Mouse (Mus musculus) forebrain, embryonic 11.5 days (tissue): ENCODE results near the gene Ksr2. TPM values are rescaled to one million over a fixed set of nuclear protein-coding genes. Genes with fewer than 3 reads are reported as not detected.

Source experiments
- ATAC-seq: fragments of 200-750 bp; cut with Nextera tagmentation; replicated peaks from 2 replicates; pipeline ENCODE4 v1.8.0; 2017; ENCODE audit warnings: moderate TSS enrichment; ENCODE audit not compliant: low FRiP score
- DNase-seq: peaks from one replicate; pipeline ENCODE4 v3.0.0-alpha.2; 2017; ENCODE audit warnings: low spot score
- H3K27ac ChIP-seq: fragments of 300-500 bp; sonication (generic); 2 replicates; pipeline ENCODE4 v1.5.1; 2014; ENCODE audit warnings: low read depth, low read length
- H3K27me3 ChIP-seq: fragments of 300-500 bp; sonication (generic); 2 replicates; pipeline ENCODE4 v1.6.1; 2014; ENCODE audit warnings: mild to moderate bottlenecking, low read length, mixed read lengths; ENCODE audit not compliant: control insufficient read depth, insufficient read depth
- H3K36me3 ChIP-seq: fragments of 300-500 bp; sonication (generic); 2 replicates; pipeline ENCODE4 v1.6.1; 2014; ENCODE audit warnings: mild to moderate bottlenecking, low read length, moderate library complexity, mixed read lengths; ENCODE audit not compliant: control insufficient read depth, insufficient read depth
- H3K4me1 ChIP-seq: fragments of 300-500 bp; sonication (generic); replicated peaks from 2 replicates; pipeline ENCODE4 v1.6.1; 2014; ENCODE audit warnings: low read length, mixed read lengths; ENCODE audit not compliant: control insufficient read depth, insufficient read depth
- H3K4me2 ChIP-seq: fragments of 300-500 bp; sonication (generic); 2 replicates; pipeline ENCODE4 v1.6.1; 2014; ENCODE audit warnings: low read depth, mild to moderate bottlenecking, low read length, moderate library complexity, mixed read lengths; ENCODE audit not compliant: severe bottlenecking
- H3K4me3 ChIP-seq: fragments of 300-500 bp; sonication (generic); 2 replicates; pipeline ENCODE4 v1.5.1; 2014; ENCODE audit warnings: low read depth, low read length
- H3K9ac ChIP-seq: fragments of 300-500 bp; sonication (generic); 2 replicates; pipeline ENCODE4 v1.6.1; 2014; ENCODE audit warnings: low read length
- H3K9me3 ChIP-seq: fragments of 300-500 bp; sonication (generic); 2 replicates; pipeline ENCODE4 v1.6.1; 2016; ENCODE audit warnings: low read length, mixed read lengths; ENCODE audit not compliant: control insufficient read depth
- WGBS: fragments of 180-500 bp; shearing (Covaris S2); extraction: QIAGEN DNeasy Blood & Tissue Kit; methylation state at CpG from one replicate; pipeline ENCODE4 v1.1.7; 2014; 5-methylcytosine and 5-hydroxymethylcytosine counted together
- polyA plus RNA-seq: library from polyadenylated mRNA; unstranded; fragments of >200 nt; fragmentation: Nextera tagmentation; extraction: Ambion mirVana; gene quantifications from 2 replicates; pipeline ENCODE4 v1.2.1, GENCODE M21; 2014

Gene Ksr2
- polyA plus RNA-seq, 1 experiment from 2014 or later, result 1.2 TPM

GRCm38 (mm10) chr5:117492933-117493863 is 79.4 kb downstream of the Ksr2 start:
- DNase-seq, result peak; percentile 86
- H3K4me1 ChIP-seq, result peaks cover 9% of the 10 kb centered on the region; the same call in 1 of the 2 replicates
- ATAC-seq, result peak; percentile 89
- no peak overlapping the region for H3K27ac ChIP-seq
- 27% methylated on average over 31 of the region's 31 CpGs for WGBS
- H3K9ac ChIP-seq, result peak overlapping the region; percentile 18; the same call in 1 of the 2 replicates
- H3K4me3 ChIP-seq, result no peak overlapping the region
- H3K9me3 ChIP-seq, result no peaks in the 10 kb centered on the region
- no peaks in the 10 kb centered on the region for H3K36me3 ChIP-seq
- H3K27me3 ChIP-seq, result no peaks in the 10 kb centered on the region
- peak overlapping the region; percentile 28 for H3K4me2 ChIP-seq

- Histone ChIP-seq H3K4me3 (no peak overlapping the region), H3K9ac (no peak overlapping the region), H3K4me2 (no peak overlapping the region), H3K4me1 (peaks cover 9% of the 10 kb centered on the region; the same call in 1 of the 2 replicates), H3K36me3 (no peaks in the 10 kb centered on the region), H3K27me3 (no peaks in the 10 kb centered on the region), H3K27ac (no peak overlapping the region), H3K9me3 (no peaks in the 10 kb centered on the region)
- DNase-seq (peak; percentile 83), ATAC-seq (no peak)
- 30% methylated on average over 7 of the region's 7 CpGs for WGBS
Observed at GRCm38 (mm10) chr5:117493947-117494346, 80.1 kb downstream of the Ksr2 start.

GRCm38 (mm10) chr5:117497084-117497483 is 83.3 kb downstream of the Ksr2 start:
- Histone ChIP-seq H3K4me1 (peaks cover 9% of the 10 kb centered on the region; the same call in 1 of the 2 replicates), H3K4me3 (no peak overlapping the region), H3K27me3 (no peaks in the 10 kb centered on the region), H3K36me3 (no peaks in the 10 kb centered on the region), H3K9ac (no peak overlapping the region), H3K27ac (no peak overlapping the region), H3K9me3 (no peaks in the 10 kb centered on the region), H3K4me2 (no peak overlapping the region)
- peak; percentile 67 for DNase-seq
- no peak for ATAC-seq
- WGBS, result 73% methylated on average over 21 of the region's 21 CpGs

GRCm38 (mm10) chr5:117502611-117503010 is 88.8 kb downstream of the Ksr2 start:
- no peak overlapping the region for H3K9ac ChIP-seq

GRCm38 (mm10) chr5:117504431-117504830 is 90.6 kb downstream of the Ksr2 start:
- H3K4me3 ChIP-seq, result no peak overlapping the region
- ATAC-seq (no peak), DNase-seq (no peak)
- no peak overlapping the region for H3K27ac ChIP-seq
- WGBS, result 90% methylated on average over 5 of the region's 5 CpGs
- no peaks in the 10 kb centered on the region for H3K27me3 ChIP-seq
- H3K4me2 ChIP-seq, result no peak overlapping the region
- H3K36me3 ChIP-seq, result no peaks in the 10 kb centered on the region
- H3K9me3 ChIP-seq, result no peaks in the 10 kb centered on the region
- H3K9ac ChIP-seq, result no peak overlapping the region
- no peaks in the 10 kb centered on the region for H3K4me1 ChIP-seq

More at GRCm38 (mm10) chr5:117502611-117503010, 88.8 kb downstream of the Ksr2 start:
- Histone ChIP-seq H3K4me2 (no peak overlapping the region), H3K4me1 (no peaks in the 10 kb centered on the region), H3K4me3 (no peak overlapping the region), H3K36me3 (no peaks in the 10 kb centered on the region), H3K27ac (no peak overlapping the region), H3K27me3 (no peaks in the 10 kb centered on the region), H3K9me3 (no peaks in the 10 kb centered on the region)
- ATAC-seq (no peak), DNase-seq (no peak)
- WGBS, result 86% methylated on average over 5 of the region's 5 CpGs

- Histone ChIP-seq H3K27ac (no peak overlapping the region), H3K4me2 (no peak overlapping the region), H3K9ac (no peak overlapping the region), H3K36me3 (no peaks in the 10 kb centered on the region), H3K27me3 (no peaks in the 10 kb centered on the region), H3K4me3 (no peak overlapping the region), H3K4me1 (no peaks in the 10 kb centered on the region), H3K9me3 (no peaks in the 10 kb centered on the region)
- DNase-seq (peak; percentile 80), ATAC-seq (no peak)
- WGBS, result 73% methylated on average over 10 of the region's 10 CpGs
Observed at GRCm38 (mm10) chr5:117505204-117505603, 91.4 kb downstream of the Ksr2 start.

- Histone ChIP-seq H3K9ac (no peak overlapping the region), H3K4me2 (no peak overlapping the region), H3K9me3 (no peaks in the 10 kb centered on the region), H3K36me3 (no peaks in the 10 kb centered on the region), H3K4me1 (no peaks in the 10 kb centered on the region), H3K4me3 (no peak overlapping the region), H3K27ac (no peak overlapping the region), H3K27me3 (no peaks in the 10 kb centered on the region)
- 84% methylated on average over 7 of the region's 7 CpGs for WGBS
- ATAC-seq (no peak), DNase-seq (no peak)
Observed at GRCm38 (mm10) chr5:117505769-117506168, 92.0 kb downstream of the Ksr2 start.

GRCm38 (mm10) chr5:117506406-117506805 is 92.6 kb downstream of the Ksr2 start:
- H3K4me3 ChIP-seq, result no peak overlapping the region

More at GRCm38 (mm10) chr5:117506406-117506805, 92.6 kb downstream of the Ksr2 start:
- WGBS, result 41% methylated on average over 13 of the region's 13 CpGs
- DNase-seq (peak; percentile 84), ATAC-seq (0 out of 2 replicates have a peak, but pooled peaks have one; percentile 42)
- Histone ChIP-seq H3K4me1 (no peaks in the 10 kb centered on the region), H3K4me2 (no peak overlapping the region), H3K27ac (no peak overlapping the region), H3K27me3 (no peaks in the 10 kb centered on the region), H3K36me3 (no peaks in the 10 kb centered on the region), H3K9me3 (no peaks in the 10 kb centered on the region), H3K9ac (no peak overlapping the region)
